Mouse (Mus musculus): ENCODE results near the gene Olfr938.

Gene Olfr938

DNA sequence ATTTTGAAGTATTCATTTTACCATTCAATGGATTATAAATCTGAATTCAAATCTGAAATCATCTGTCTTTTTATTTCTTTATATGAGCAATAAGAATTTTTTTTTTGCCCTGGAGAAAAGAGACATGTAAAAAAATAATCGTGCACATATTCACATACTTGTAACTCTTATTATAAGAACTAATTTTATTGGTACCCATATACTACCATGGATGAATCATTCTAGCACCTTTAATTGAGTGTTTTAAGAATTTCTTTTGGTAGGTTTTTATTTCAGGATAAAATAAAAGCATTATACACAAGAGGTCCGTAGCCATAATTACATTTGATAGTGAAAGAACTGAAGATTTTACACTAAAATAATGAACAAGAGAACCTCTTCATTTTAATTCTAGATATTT is at the start of gene Olfr938:
Olfr938 (minus strand) TSS at position 101 of the 400 bp plus-strand sequence.
- DNase-seq (ENCODE audit: low spot score in 2 of 2), result no peak

DNA sequence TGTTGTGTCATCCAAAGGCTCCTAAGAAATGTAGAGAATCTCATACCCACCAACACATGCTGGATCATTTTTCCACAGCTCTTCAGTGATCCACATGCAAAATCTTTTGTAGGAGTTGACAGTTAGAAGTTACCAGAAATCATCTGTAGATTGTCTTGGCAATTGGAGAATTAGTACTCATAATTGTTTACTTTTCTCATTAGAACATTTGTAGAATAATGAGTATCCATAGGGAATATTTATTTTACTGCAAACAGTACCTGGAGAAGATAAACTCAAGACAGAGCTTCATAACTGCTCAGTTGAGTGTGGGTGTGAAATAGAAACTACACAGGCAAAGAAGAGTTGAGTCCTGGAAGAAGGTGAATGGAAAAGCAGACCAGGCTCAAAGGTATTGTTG is 49.1 kb upstream of the Olfr938 start, which contains the start of gene Olfr27:
Olfr27 (plus strand) TSS at position 301 of the 400 bp plus-strand sequence.
- no peak for DNase-seq (ENCODE audit: low spot score in 2 of 2)

DNA sequence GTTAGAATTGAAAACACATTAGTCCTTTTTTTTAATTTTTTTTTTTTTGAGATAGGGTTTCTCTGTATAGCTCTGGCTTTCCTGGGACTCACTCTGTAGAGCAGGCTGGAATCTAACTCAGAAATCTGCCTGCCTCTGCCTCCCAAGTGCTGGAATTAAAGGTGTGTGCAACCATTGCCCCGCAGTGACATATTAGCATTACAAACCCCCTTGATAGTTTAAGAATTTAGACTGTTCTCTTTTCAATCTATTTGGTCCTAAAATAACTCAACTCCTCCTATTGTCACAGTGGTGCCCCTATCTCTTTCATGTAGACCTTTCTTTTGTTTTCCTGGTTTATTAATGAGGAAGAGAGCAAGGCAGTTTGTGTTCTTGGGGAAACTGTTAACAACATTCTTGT is 48.6 kb upstream of the Olfr938 start:
- DNase-seq (ENCODE audit: low spot score in 2 of 2), result no peak

DNA sequence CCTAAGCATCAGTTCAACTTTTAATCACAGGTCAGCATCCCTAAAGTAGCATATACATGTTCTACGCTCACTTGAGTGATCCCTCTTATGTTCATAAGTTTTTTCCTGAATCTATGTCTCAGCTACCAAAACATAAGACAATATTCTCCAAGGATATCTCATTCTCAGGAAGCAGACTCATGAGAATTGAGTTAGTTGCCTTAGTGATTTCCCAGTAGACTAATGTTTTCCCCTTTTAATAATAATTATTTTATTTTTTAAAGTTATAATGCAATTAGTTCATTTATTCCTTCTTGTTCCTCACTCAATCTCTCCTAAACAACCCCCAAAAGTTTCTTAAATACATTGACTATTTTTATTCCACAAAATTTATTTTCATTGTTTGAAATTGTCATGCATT is 13.8 kb downstream of the Olfr938 start, which contains the start of gene Olfr937:
Olfr937 (minus strand) TSS at position 101 of the 400 bp plus-strand sequence.
- no peak for DNase-seq (ENCODE audit: low spot score in 2 of 2)

All from right cerebral cortex, postnatal 10 days (tissue).